Mouse (Mus musculus): ENCODE measurements at regions not wholly inside any gene's neighbourhood (a gene's known extent, or its start where the extent isn't known, plus 50 kb on each side); places are given as distances from the start of the nearest gene placed in this dataset.

- no peak for TF ChIP-seq CTCF (IDR thresholded peaks at IDR 0.05; ENCODE audit: low read depth, low read length)
- TF ChIP-seq POLR2A (IDR thresholded peaks at IDR 0.05; ENCODE audit: borderline replicate concordance, low read depth, low read length) = no peak
- no peak overlapping the region for H3K4me3 ChIP-seq (ENCODE audit: insufficient read depth, low read length)
- no peak overlapping the region for H3K27ac ChIP-seq (ENCODE audit: insufficient read depth, low read depth, low read length)
- peaks cover 22% of the 10 kb centered on the region for H3K4me1 ChIP-seq (ENCODE audit: control insufficient read depth, insufficient read depth, low read length)
Observed at GRCm38 (mm10) chr13:52035731-52036130, 189.3 kb downstream of the Gadd45g start.

DNA sequence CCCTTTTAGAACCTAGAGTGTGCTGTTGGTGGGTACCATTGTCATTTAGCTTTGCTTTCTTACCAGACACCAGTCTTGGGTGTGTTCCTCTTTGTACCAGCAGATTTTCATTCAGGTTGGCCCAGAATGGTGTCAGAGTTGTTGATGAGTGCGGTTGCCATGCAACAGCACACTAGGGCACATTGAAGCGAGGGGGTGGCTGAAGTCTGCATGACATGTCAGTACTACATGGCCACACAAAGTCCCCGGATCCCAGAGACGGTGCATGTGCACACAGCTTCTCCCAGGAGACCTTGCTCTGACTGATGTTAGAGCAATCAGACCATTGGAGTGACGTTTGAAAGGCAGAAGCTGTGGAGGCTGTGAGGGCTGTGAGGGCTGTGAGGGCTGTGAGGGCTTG, 189.9 kb downstream of the Gadd45g start:
- TF ChIP-seq CTCF (IDR thresholded peaks at IDR 0.05; ENCODE audit: low read depth, low read length) (no peak), POLR2A (IDR thresholded peaks at IDR 0.05; ENCODE audit: borderline replicate concordance, low read depth, low read length) (no peak)
- H3K27ac ChIP-seq (ENCODE audit: insufficient read depth, low read depth, low read length) = no peak overlapping the region
- H3K4me1 ChIP-seq (ENCODE audit: control insufficient read depth, insufficient read depth, low read length) = peaks cover 22% of the 10 kb centered on the region
- no peak overlapping the region for H3K4me3 ChIP-seq (ENCODE audit: insufficient read depth, low read length)

- TF ChIP-seq POLR2A (IDR thresholded peaks at IDR 0.05; ENCODE audit: borderline replicate concordance, low read depth, low read length) (no peak), CTCF (IDR thresholded peaks at IDR 0.05; ENCODE audit: low read depth, low read length) (no peak)
Observed at GRCm38 (mm10) chr13:52037218-52037617, 190.7 kb downstream of the Gadd45g start.

GRCm38 (mm10) chr13:52041467-52042421, 195.3 kb downstream of the Gadd45g start:
- Histone ChIP-seq H3K4me3 (ENCODE audit: insufficient read depth, low read length) (no peak overlapping the region), H3K4me1 (ENCODE audit: control insufficient read depth, insufficient read depth, low read length) (peaks cover 14% of the 10 kb centered on the region), H3K27ac (ENCODE audit: insufficient read depth, low read depth, low read length) (peak overlapping the region; percentile 5; the same call in 1 of the 2 replicates)
- TF ChIP-seq CTCF (IDR thresholded peaks at IDR 0.05; ENCODE audit: low read depth, low read length) (no peak), POLR2A (IDR thresholded peaks at IDR 0.05; ENCODE audit: borderline replicate concordance, low read depth, low read length) (no peak)

More at GRCm38 (mm10) chr13:52037218-52037617, 190.7 kb downstream of the Gadd45g start:
- Histone ChIP-seq H3K4me1 (ENCODE audit: control insufficient read depth, insufficient read depth, low read length) (peaks cover 25% of the 10 kb centered on the region), H3K27ac (ENCODE audit: insufficient read depth, low read depth, low read length) (no peak overlapping the region), H3K4me3 (ENCODE audit: insufficient read depth, low read length) (no peak overlapping the region)

- H3K4me3 ChIP-seq (ENCODE audit: insufficient read depth, low read length) = no peak overlapping the region
- peaks cover 14% of the 10 kb centered on the region for H3K4me1 ChIP-seq (ENCODE audit: control insufficient read depth, insufficient read depth, low read length)
- TF ChIP-seq CTCF (IDR thresholded peaks at IDR 0.05; ENCODE audit: low read depth, low read length) (no peak), POLR2A (IDR thresholded peaks at IDR 0.05; ENCODE audit: borderline replicate concordance, low read depth, low read length) (no peak)
- H3K27ac ChIP-seq (ENCODE audit: insufficient read depth, low read depth, low read length) = no peak overlapping the region
Observed at GRCm38 (mm10) chr13:52042867-52043266, 196.4 kb downstream of the Gadd45g start.

GRCm38 (mm10) chr13:52043916-52044315, 197.4 kb downstream of the Gadd45g start:
- H3K4me1 ChIP-seq (ENCODE audit: control insufficient read depth, insufficient read depth, low read length) = peaks cover 14% of the 10 kb centered on the region
- H3K4me3 ChIP-seq (ENCODE audit: insufficient read depth, low read length) = no peak overlapping the region
- no peak for TF ChIP-seq POLR2A (IDR thresholded peaks at IDR 0.05; ENCODE audit: borderline replicate concordance, low read depth, low read length)
- no peak for TF ChIP-seq CTCF (IDR thresholded peaks at IDR 0.05; ENCODE audit: low read depth, low read length)
- no peak overlapping the region for H3K27ac ChIP-seq (ENCODE audit: insufficient read depth, low read depth, low read length)

GRCm38 (mm10) chr13:52045349-52045748, 198.9 kb downstream of the Gadd45g start:
- no peak for TF ChIP-seq POLR2A (IDR thresholded peaks at IDR 0.05; ENCODE audit: borderline replicate concordance, low read depth, low read length)
- TF ChIP-seq CTCF (IDR thresholded peaks at IDR 0.05; ENCODE audit: low read depth, low read length) = no peak
- H3K4me1 ChIP-seq (ENCODE audit: control insufficient read depth, insufficient read depth, low read length) = peaks cover 14% of the 10 kb centered on the region
- H3K27ac ChIP-seq (ENCODE audit: insufficient read depth, low read depth, low read length) = no peak overlapping the region
- no peak overlapping the region for H3K4me3 ChIP-seq (ENCODE audit: insufficient read depth, low read length)

- Histone ChIP-seq H3K4me1 (ENCODE audit: control insufficient read depth, insufficient read depth, low read length) (peaks cover 13% of the 10 kb centered on the region), H3K4me3 (ENCODE audit: insufficient read depth, low read length) (no peak overlapping the region), H3K27ac (ENCODE audit: insufficient read depth, low read depth, low read length) (no peak overlapping the region)
- TF ChIP-seq CTCF (IDR thresholded peaks at IDR 0.05; ENCODE audit: low read depth, low read length) (no peak), POLR2A (IDR thresholded peaks at IDR 0.05; ENCODE audit: borderline replicate concordance, low read depth, low read length) (no peak)
Observed at GRCm38 (mm10) chr13:52046020-52046419, 199.5 kb downstream of the Gadd45g start.

GRCm38 (mm10) chr13:52046700-52047099, 200.2 kb downstream of the Gadd45g start:
- no peak overlapping the region for H3K27ac ChIP-seq (ENCODE audit: insufficient read depth, low read depth, low read length)
- H3K4me1 ChIP-seq (ENCODE audit: control insufficient read depth, insufficient read depth, low read length) = peaks cover 8% of the 10 kb centered on the region
- H3K4me3 ChIP-seq (ENCODE audit: insufficient read depth, low read length) = no peak overlapping the region
- no peak for TF ChIP-seq POLR2A (IDR thresholded peaks at IDR 0.05; ENCODE audit: borderline replicate concordance, low read depth, low read length)
- no peak for TF ChIP-seq CTCF (IDR thresholded peaks at IDR 0.05; ENCODE audit: low read depth, low read length)

GRCm38 (mm10) chr13:52047937-52048336, 201.5 kb downstream of the Gadd45g start:
- no peak for TF ChIP-seq CTCF (IDR thresholded peaks at IDR 0.05; ENCODE audit: low read depth, low read length)
- no peak for TF ChIP-seq POLR2A (IDR thresholded peaks at IDR 0.05; ENCODE audit: borderline replicate concordance, low read depth, low read length)
- no peak overlapping the region for H3K4me3 ChIP-seq (ENCODE audit: insufficient read depth, low read length)
- H3K4me1 ChIP-seq (ENCODE audit: control insufficient read depth, insufficient read depth, low read length) = no peaks in the 10 kb centered on the region

More at GRCm38 (mm10) chr13:52047937-52048336, 201.5 kb downstream of the Gadd45g start:
- no peak overlapping the region for H3K27ac ChIP-seq (ENCODE audit: insufficient read depth, low read depth, low read length)
